Mouse (Mus musculus): Measurements from ENCODE around the gene Hc. TPM values are rescaled to one million over a fixed set of nuclear protein-coding genes. Genes with fewer than 3 reads are reported as not detected.

Hc gene
- polyA plus RNA-seq (2015; fragmentation: Nextera tagmentation; extraction: Ambion mirVana) = 1.6 TPM in 2 replicates

GRCm38 (mm10) chr2:35061338-35061737 is at the start of gene Hc:
Hc (minus strand) TSS chr2:35061438.
- ATAC-seq (ENCODE audit: borderline replicate concordance, extremely low read depth, low FRiP score, low TSS enrichment) = no peak
- Histone ChIP-seq H3K9ac (no peak within 1 kb of the TSS), H3K27me3 (no peaks in the 10 kb centered on the region), H3K9me3 (no peaks in the 10 kb centered on the region), H3K4me1 (0 out of 2 replicates have a peak, but pooled peaks cover 3% of the 10 kb centered on the region), H3K27ac (no peak within 1 kb of the TSS), H3K4me2 (peak within 1 kb of the TSS; percentile 16; the same call in 1 of the 2 replicates), H3K36me3 (no peaks in the 10 kb centered on the region), H3K4me3 (no peak within 1 kb of the TSS)
- WGBS = 49% methylated on average over 5 of the region's 5 CpGs

GRCm38 (mm10) chr2:35110521-35110920 is 49.3 kb upstream of the Hc start:
- no peak for ATAC-seq (ENCODE audit: borderline replicate concordance, extremely low read depth, low FRiP score, low TSS enrichment)
- H3K4me1 ChIP-seq = 0 out of 2 replicates have a peak, but pooled peaks cover 3% of the 10 kb centered on the region
- no peaks in the 10 kb centered on the region for H3K9me3 ChIP-seq
- WGBS = 67% methylated on average over 2 of the region's 2 CpGs
- H3K9ac ChIP-seq = no peak overlapping the region
- H3K4me2 ChIP-seq = no peak overlapping the region
- H3K36me3 ChIP-seq = no peaks in the 10 kb centered on the region; the same call in 1 of the 2 replicates
- H3K27me3 ChIP-seq = no peaks in the 10 kb centered on the region
- peak overlapping the region; percentile 7; the same call in 1 of the 2 replicates for H3K4me3 ChIP-seq
- no peak overlapping the region for H3K27ac ChIP-seq

- Histone ChIP-seq H3K4me1 (0 out of 2 replicates have a peak, but pooled peaks cover 3% of the 10 kb centered on the region), H3K36me3 (no peaks in the 10 kb centered on the region), H3K27me3 (no peaks in the 10 kb centered on the region), H3K4me2 (peak overlapping the region; percentile 87), H3K27ac (peak overlapping the region; percentile 89), H3K9ac (peak overlapping the region; percentile 81), H3K4me3 (peak overlapping the region; percentile 93), H3K9me3 (no peaks in the 10 kb centered on the region)
- no peak for ATAC-seq (ENCODE audit: borderline replicate concordance, extremely low read depth, low FRiP score, low TSS enrichment)
- WGBS = under 1% methylated on average over 13 of the region's 13 CpGs
Measured at GRCm38 (mm10) chr2:35109924-35110304, 48.7 kb upstream of the Hc start.

GRCm38 (mm10) chr2:35109141-35109923 is 48.1 kb upstream of the Hc start, which contains the start of gene Cntrl:
Cntrl (plus strand) TSS chr2:35109492.
- H3K9me3 ChIP-seq = no peaks in the 10 kb centered on the region
- 0 out of 2 replicates have a peak, but pooled peaks cover 3% of the 10 kb centered on the region for H3K4me1 ChIP-seq
- H3K27me3 ChIP-seq = no peaks in the 10 kb centered on the region
- ATAC-seq (ENCODE audit: borderline replicate concordance, extremely low read depth, low FRiP score, low TSS enrichment) = peak; percentile 98
- H3K4me2 ChIP-seq = peak within 1 kb of the TSS; percentile 87
- no peaks in the 10 kb centered on the region for H3K36me3 ChIP-seq
- peak within 1 kb of the TSS; percentile 93 for H3K4me3 ChIP-seq
- H3K9ac ChIP-seq = peak within 1 kb of the TSS; percentile 81
- under 1% methylated on average over 62 of the region's 62 CpGs for WGBS
- H3K27ac ChIP-seq = peak within 1 kb of the TSS; percentile 89

GRCm38 (mm10) chr2:35108712-35109111 is 47.5 kb upstream of the Hc start:
- H3K4me3 ChIP-seq = peak overlapping the region; percentile 93
- 0 out of 2 replicates have a peak, but pooled peaks cover 3% of the 10 kb centered on the region for H3K4me1 ChIP-seq
- H3K27ac ChIP-seq = peak overlapping the region; percentile 89
- 27% methylated on average over 3 of the region's 3 CpGs for WGBS
- H3K4me2 ChIP-seq = peak overlapping the region; percentile 87
- no peaks in the 10 kb centered on the region for H3K36me3 ChIP-seq
- H3K9me3 ChIP-seq = no peaks in the 10 kb centered on the region
- H3K9ac ChIP-seq = peak overlapping the region; percentile 81
- ATAC-seq (ENCODE audit: borderline replicate concordance, extremely low read depth, low FRiP score, low TSS enrichment) = peak; percentile 47; the same call in 1 of the 2 replicates
- H3K27me3 ChIP-seq = no peaks in the 10 kb centered on the region

- Histone ChIP-seq H3K9me3 (no peaks in the 10 kb centered on the region), H3K27ac (no peak overlapping the region), H3K9ac (no peak overlapping the region), H3K4me2 (no peak overlapping the region), H3K4me3 (no peak overlapping the region), H3K36me3 (no peaks in the 10 kb centered on the region), H3K4me1 (0 out of 2 replicates have a peak, but pooled peaks cover 3% of the 10 kb centered on the region), H3K27me3 (no peaks in the 10 kb centered on the region)
- 51% methylated on average over 5 of the region's 5 CpGs for WGBS
- ATAC-seq (ENCODE audit: borderline replicate concordance, extremely low read depth, low FRiP score, low TSS enrichment) = no peak
Measured at GRCm38 (mm10) chr2:35107984-35108635, 46.9 kb upstream of the Hc start.

GRCm38 (mm10) chr2:35104843-35105242 is 43.6 kb upstream of the Hc start:
- H3K9me3 ChIP-seq = no peaks in the 10 kb centered on the region
- no peak overlapping the region for H3K4me3 ChIP-seq
- no peaks in the 10 kb centered on the region for H3K4me1 ChIP-seq
- 52% methylated on average over 3 of the region's 3 CpGs for WGBS
- no peaks in the 10 kb centered on the region for H3K27me3 ChIP-seq
- H3K9ac ChIP-seq = no peak overlapping the region
- no peak overlapping the region for H3K4me2 ChIP-seq
- no peak for ATAC-seq (ENCODE audit: borderline replicate concordance, extremely low read depth, low FRiP score, low TSS enrichment)
- no peak overlapping the region for H3K27ac ChIP-seq
- H3K36me3 ChIP-seq = no peaks in the 10 kb centered on the region

- H3K27ac ChIP-seq = no peak overlapping the region
- H3K4me1 ChIP-seq = no peaks in the 10 kb centered on the region
- H3K4me2 ChIP-seq = no peak overlapping the region
- no peaks in the 10 kb centered on the region for H3K36me3 ChIP-seq
- H3K27me3 ChIP-seq = no peaks in the 10 kb centered on the region
- H3K9ac ChIP-seq = no peak overlapping the region
- no peak overlapping the region for H3K4me3 ChIP-seq
- WGBS = 37% methylated on average over 5 of the region's 5 CpGs
- no peak for ATAC-seq (ENCODE audit: borderline replicate concordance, extremely low read depth, low FRiP score, low TSS enrichment)
- H3K9me3 ChIP-seq = no peaks in the 10 kb centered on the region
Measured at GRCm38 (mm10) chr2:35103558-35103957, 42.3 kb upstream of the Hc start.

GRCm38 (mm10) chr2:35102777-35103176 is 41.5 kb upstream of the Hc start:
- Histone ChIP-seq H3K4me2 (no peak overlapping the region), H3K9ac (no peak overlapping the region), H3K36me3 (no peaks in the 10 kb centered on the region), H3K4me1 (no peaks in the 10 kb centered on the region), H3K27ac (no peak overlapping the region), H3K4me3 (no peak overlapping the region), H3K27me3 (no peaks in the 10 kb centered on the region), H3K9me3 (no peaks in the 10 kb centered on the region)
- no peak for ATAC-seq (ENCODE audit: borderline replicate concordance, extremely low read depth, low FRiP score, low TSS enrichment)

- Histone ChIP-seq H3K4me2 (no peak within 1 kb of the TSS), H3K9ac (no peak within 1 kb of the TSS), H3K36me3 (no peaks in the 10 kb centered on the region), H3K27me3 (no peaks in the 10 kb centered on the region), H3K27ac (no peak within 1 kb of the TSS), H3K4me3 (no peak within 1 kb of the TSS), H3K9me3 (no peaks in the 10 kb centered on the region), H3K4me1 (no peaks in the 10 kb centered on the region)
- 93% methylated on average over 3 of the region's 3 CpGs for WGBS
- no peak for ATAC-seq (ENCODE audit: borderline replicate concordance, extremely low read depth, low FRiP score, low TSS enrichment)
Measured at GRCm38 (mm10) chr2:35101443-35101842, 40.2 kb upstream of the Hc start, which contains the start of gene AI182371. AI182371 (minus strand) TSS chr2:35101543.

GRCm38 (mm10) chr2:35100529-35100928 is 39.3 kb upstream of the Hc start:
- Histone ChIP-seq H3K4me2 (no peak overlapping the region), H3K27me3 (no peaks in the 10 kb centered on the region), H3K27ac (no peak overlapping the region), H3K4me3 (no peak overlapping the region), H3K9me3 (no peaks in the 10 kb centered on the region), H3K36me3 (no peaks in the 10 kb centered on the region), H3K4me1 (no peaks in the 10 kb centered on the region), H3K9ac (no peak overlapping the region)
- WGBS = 64% methylated on average over 6 of the region's 6 CpGs
- ATAC-seq (ENCODE audit: borderline replicate concordance, extremely low read depth, low FRiP score, low TSS enrichment) = no peak

GRCm38 (mm10) chr2:35087418-35087817 is 26.2 kb upstream of the Hc start:
- no peak for ATAC-seq (ENCODE audit: borderline replicate concordance, extremely low read depth, low FRiP score, low TSS enrichment)
- no peak overlapping the region for H3K9ac ChIP-seq
- H3K4me3 ChIP-seq = no peak overlapping the region
- no peaks in the 10 kb centered on the region for H3K36me3 ChIP-seq
- no peaks in the 10 kb centered on the region for H3K9me3 ChIP-seq
- H3K4me1 ChIP-seq = no peaks in the 10 kb centered on the region
- H3K4me2 ChIP-seq = no peak overlapping the region
- no peaks in the 10 kb centered on the region for H3K27me3 ChIP-seq
- H3K27ac ChIP-seq = no peak overlapping the region
- WGBS = 56% methylated on average over 4 of the region's 4 CpGs
